Comparison of ENCODE assay signal across 8 mouse cellular contexts in the genomic region with DNA sequence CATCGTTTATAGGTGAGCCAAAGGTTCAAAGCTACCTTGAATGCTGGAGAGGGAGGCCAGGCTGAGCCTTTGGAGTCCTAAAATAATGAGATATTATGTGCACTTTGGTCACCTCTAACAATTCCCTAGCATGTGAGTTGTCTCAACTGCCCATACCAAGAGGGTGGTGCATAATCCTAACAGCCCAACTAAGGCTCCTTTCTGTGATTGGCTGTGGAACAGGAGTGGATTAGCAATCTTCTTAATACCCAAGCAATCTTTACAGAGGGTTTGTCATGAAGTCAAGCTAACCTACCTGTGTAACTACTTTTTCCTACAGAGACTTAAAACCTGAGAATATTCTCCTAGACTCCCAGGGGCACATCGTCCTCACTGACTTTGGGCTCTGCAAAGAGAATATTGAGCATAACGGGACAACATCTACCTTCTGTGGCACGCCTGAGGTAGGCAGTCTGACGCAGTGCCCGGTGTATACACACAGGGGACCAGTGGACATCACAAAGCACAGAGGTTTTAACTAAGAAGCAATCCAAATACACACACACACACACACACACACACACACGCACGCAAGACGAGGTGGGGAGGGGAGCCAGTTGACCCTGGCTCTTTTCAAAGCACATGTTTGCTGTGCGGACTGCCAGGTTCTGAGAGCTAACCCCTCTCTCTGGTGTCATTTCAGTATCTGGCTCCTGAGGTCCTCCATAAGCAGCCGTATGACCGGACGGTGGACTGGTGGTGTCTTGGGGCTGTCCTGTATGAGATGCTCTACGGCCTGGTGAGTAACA.
DNase-seq lines count a peak whose midpoint lies in the region; ATAC-seq and TF ChIP-seq lines count a peak whose summit lies in the region.

No protein-coding gene starts in this region.

- no peak for ATAC-seq in heart, embryonic 11.5 days (replicated peaks; ENCODE audit: insufficient number of reproducible peaks, low FRiP score, low TSS enrichment)
- no peak for ATAC-seq in lung, embryonic 14.5 days (ENCODE audit: insufficient read depth)
- ATAC-seq in hindbrain, embryonic 16.5 days, result no peak
- ATAC-seq in megakaryocyte progenitor cell, adult 5-6 weeks (replicated peaks; ENCODE audit: poor library complexity), result no peak

- H3K9ac ChIP-seq in heart, embryonic 11.5 days (ENCODE audit: low read depth, low read length), result no peak overlapping the region
- H3K9ac ChIP-seq in lung, embryonic 14.5 days, result no peak overlapping the region; the same call in 1 of the 2 replicates
- H3K9ac ChIP-seq in hindbrain, embryonic 16.5 days (ENCODE audit: low read depth, low read length), result no peak overlapping the region

- no peaks in the 10 kb centered on the region for H3K36me3 ChIP-seq in heart, embryonic 11.5 days (ENCODE audit: control insufficient read depth, insufficient read depth, low read length)
- peaks cover 17% of the 10 kb centered on the region; the same call in 1 of the 2 replicates for H3K36me3 ChIP-seq in lung, embryonic 14.5 days (ENCODE audit: insufficient read depth)
- peaks cover 10% of the 10 kb centered on the region; the same call in 1 of the 2 replicates for H3K36me3 ChIP-seq in hindbrain, embryonic 16.5 days (ENCODE audit: control insufficient read depth, insufficient read depth, low read length)

- H3K4me3 ChIP-seq in heart, embryonic 11.5 days (ENCODE audit: low read depth, low read length), result no peak overlapping the region
- H3K4me3 ChIP-seq in lung, embryonic 14.5 days (ENCODE audit: low read depth, low read length), result peak overlapping the region; percentile 68; the same call in 1 of the 2 replicates
- no peak overlapping the region; the same call in 1 of the 2 replicates for H3K4me3 ChIP-seq in hindbrain, embryonic 16.5 days (ENCODE audit: low read length)
- peak overlapping the region; percentile 17; the same call in 1 of the 2 replicates for H3K4me3 ChIP-seq in olfactory bulb, adult 2 months (ENCODE audit: insufficient read depth, low read depth, low read length)

- peak overlapping the region; percentile 17 for H3K4me2 ChIP-seq in heart, embryonic 11.5 days
- peak overlapping the region; percentile 83 for H3K4me2 ChIP-seq in lung, embryonic 14.5 days
- peak overlapping the region; percentile 30 for H3K4me2 ChIP-seq in hindbrain, embryonic 16.5 days (ENCODE audit: low read length)

- no peak for DNase-seq in heart, postnatal 36 days
- DNase-seq in lung, embryonic 14.5 days, result no peak
- DNase-seq in lung, postnatal 10 days, result no peak
- no peak for DNase-seq in adrenal gland, adult 2 months

- intact Hi-C loops in heart, postnatal 36 days (cut with DNase I), result loop anchor here (1.0 kb wide), 1 partner anchor 532 kb away; no protein-coding TSS in a partner anchor

- 0 out of 2 replicates have a peak, but pooled peaks cover 4% of the 10 kb centered on the region for H3K4me1 ChIP-seq in heart, embryonic 11.5 days (ENCODE audit: control insufficient read depth, insufficient read depth, low read length)
- no peaks in the 10 kb centered on the region for H3K4me1 ChIP-seq in lung, embryonic 14.5 days (ENCODE audit: insufficient read depth)
- peaks cover 9% of the 10 kb centered on the region for H3K4me1 ChIP-seq in hindbrain, embryonic 16.5 days (ENCODE audit: control insufficient read depth, insufficient read depth, low read depth, low read length)
- peaks cover 13% of the 10 kb centered on the region for H3K4me1 ChIP-seq in olfactory bulb, adult 2 months (ENCODE audit: control insufficient read depth, insufficient read depth, low read length)

- no peaks in the 10 kb centered on the region for H3K27me3 ChIP-seq in heart, embryonic 11.5 days (ENCODE audit: control insufficient read depth, insufficient read depth, low read length)
- H3K27me3 ChIP-seq in lung, embryonic 14.5 days (ENCODE audit: insufficient read depth, low read length), result no peaks in the 10 kb centered on the region
- no peaks in the 10 kb centered on the region for H3K27me3 ChIP-seq in hindbrain, embryonic 16.5 days (replicated peaks; ENCODE audit: control insufficient read depth, insufficient read depth, low read length)

- no peak for TF ChIP-seq POLR2A in olfactory bulb, adult 2 months (IDR thresholded peaks at IDR 0.05; ENCODE audit: insufficient read depth, low read depth, low read length)

- no peaks in the 10 kb centered on the region for H3K9me3 ChIP-seq in heart, embryonic 11.5 days (replicated peaks; ENCODE audit: control insufficient read depth, low read length)
- H3K9me3 ChIP-seq in lung, embryonic 14.5 days (ENCODE audit: low read depth, low read length), result no peaks in the 10 kb centered on the region
- H3K9me3 ChIP-seq in hindbrain, embryonic 16.5 days (ENCODE audit: control insufficient read depth, low read length), result no peaks in the 10 kb centered on the region

- TF ChIP-seq CTCF in lung, embryonic 14.5 days (IDR thresholded peaks at IDR 0.05; ENCODE audit: low read depth), result no peak
- TF ChIP-seq CTCF in olfactory bulb, adult 2 months (IDR thresholded peaks at IDR 0.05; ENCODE audit: insufficient read depth, low read depth, low read length), result no peak

- WGBS in heart, embryonic 11.5 days (ENCODE audit: insufficient replicate concordance), result 90% methylated on average over 14 of the region's 14 CpGs
- WGBS in lung, embryonic 14.5 days, result 90% methylated on average over 14 of the region's 14 CpGs
- 93% methylated on average over 14 of the region's 14 CpGs for WGBS in hindbrain, embryonic 16.5 days
- 85% methylated on average over 14 of the region's 14 CpGs for WGBS in olfactory bulb, adult 2 months

- no peak overlapping the region for H3K27ac ChIP-seq in heart, embryonic 11.5 days (ENCODE audit: low read depth, low read length)
- H3K27ac ChIP-seq in lung, embryonic 14.5 days (ENCODE audit: low read depth), result no peak overlapping the region
- no peak overlapping the region for H3K27ac ChIP-seq in hindbrain, embryonic 16.5 days (ENCODE audit: low read depth, low read length)
- no peak overlapping the region for H3K27ac ChIP-seq in olfactory bulb, adult 2 months (ENCODE audit: insufficient read depth, low read depth, low read length)

Comparison
In these comparisons a context has a peak if more than half of its experiments do, and no peak if none do; other contexts are left out.
1. H3K4me2 ChIP-seq: peak in every context shown above with its lines; median percentile 83 in lung, embryonic 14.5 days; 30 in hindbrain, embryonic 16.5 days; 17 in heart, embryonic 11.5 days.
2. H3K4me3 ChIP-seq: peak in lung, embryonic 14.5 days (single experiment) and olfactory bulb, adult 2 months (single experiment); none in heart, embryonic 11.5 days (single experiment) and hindbrain, embryonic 16.5 days (single experiment).